Mouse (Mus musculus) forebrain, embryonic 11.5 days (tissue): Measurements from ENCODE around the gene Gnas. TPM values are rescaled to one million over a fixed set of nuclear protein-coding genes. Genes with fewer than 3 reads are reported as not detected.

Experiments
- ATAC-seq: fragments of 200-750 bp; cut with Nextera tagmentation; replicated peaks from 2 replicates; pipeline ENCODE4 v1.8.0; 2017; ENCODE audit warnings: moderate TSS enrichment; ENCODE audit not compliant: low FRiP score
- DNase-seq: peaks from one replicate; pipeline ENCODE4 v3.0.0-alpha.2; 2017; ENCODE audit warnings: low spot score
- H3K27ac ChIP-seq: fragments of 300-500 bp; sonication (generic); 2 replicates; pipeline ENCODE4 v1.5.1; 2014; ENCODE audit warnings: low read depth, low read length
- H3K27me3 ChIP-seq: fragments of 300-500 bp; sonication (generic); 2 replicates; pipeline ENCODE4 v1.6.1; 2014; ENCODE audit warnings: mild to moderate bottlenecking, low read length, mixed read lengths; ENCODE audit not compliant: control insufficient read depth, insufficient read depth
- H3K36me3 ChIP-seq: fragments of 300-500 bp; sonication (generic); 2 replicates; pipeline ENCODE4 v1.6.1; 2014; ENCODE audit warnings: mild to moderate bottlenecking, low read length, moderate library complexity, mixed read lengths; ENCODE audit not compliant: control insufficient read depth, insufficient read depth
- H3K4me1 ChIP-seq: fragments of 300-500 bp; sonication (generic); replicated peaks from 2 replicates; pipeline ENCODE4 v1.6.1; 2014; ENCODE audit warnings: low read length, mixed read lengths; ENCODE audit not compliant: control insufficient read depth, insufficient read depth
- H3K4me2 ChIP-seq: fragments of 300-500 bp; sonication (generic); 2 replicates; pipeline ENCODE4 v1.6.1; 2014; ENCODE audit warnings: low read depth, mild to moderate bottlenecking, low read length, moderate library complexity, mixed read lengths; ENCODE audit not compliant: severe bottlenecking
- H3K4me3 ChIP-seq: fragments of 300-500 bp; sonication (generic); 2 replicates; pipeline ENCODE4 v1.5.1; 2014; ENCODE audit warnings: low read depth, low read length
- H3K9ac ChIP-seq: fragments of 300-500 bp; sonication (generic); 2 replicates; pipeline ENCODE4 v1.6.1; 2014; ENCODE audit warnings: low read length
- H3K9me3 ChIP-seq: fragments of 300-500 bp; sonication (generic); 2 replicates; pipeline ENCODE4 v1.6.1; 2016; ENCODE audit warnings: low read length, mixed read lengths; ENCODE audit not compliant: control insufficient read depth
- WGBS: fragments of 180-500 bp; shearing (Covaris S2); extraction: QIAGEN DNeasy Blood & Tissue Kit; methylation state at CpG from one replicate; pipeline ENCODE4 v1.1.7; 2014; 5-methylcytosine and 5-hydroxymethylcytosine counted together
- polyA plus RNA-seq: library from polyadenylated mRNA; unstranded; fragments of >200 nt; fragmentation: Nextera tagmentation; extraction: Ambion mirVana; gene quantifications from 2 replicates; pipeline ENCODE4 v1.2.1, GENCODE M21; 2014

The Gnas gene
- polyA plus RNA-seq, 1 experiment from 2014 or later: 1,123 TPM

GRCm38 (mm10) chr2:174331282-174332030, 47.3 kb downstream of the Gnas start:
- WGBS: 24% methylated on average over 12 of the region's 12 CpGs
- peak overlapping the region; percentile 99 for H3K9ac ChIP-seq
- ATAC-seq (no peak), DNase-seq (no peak)
- peaks cover 12% of the 10 kb centered on the region; the same call in 1 of the 2 replicates for H3K4me1 ChIP-seq
- no peak overlapping the region for H3K27ac ChIP-seq
- H3K36me3 ChIP-seq: no peaks in the 10 kb centered on the region
- H3K4me3 ChIP-seq: peak overlapping the region; percentile 98
- H3K4me2 ChIP-seq: peak overlapping the region; percentile 55
- H3K9me3 ChIP-seq: no peaks in the 10 kb centered on the region
- no peaks in the 10 kb centered on the region; the same call in 1 of the 2 replicates for H3K27me3 ChIP-seq

GRCm38 (mm10) chr2:174333239-174333890, 49.2 kb downstream of the Gnas start:
- Histone ChIP-seq H3K36me3 (no peaks in the 10 kb centered on the region), H3K9ac (no peak overlapping the region), H3K4me1 (peaks cover 11% of the 10 kb centered on the region; the same call in 1 of the 2 replicates), H3K4me2 (no peak overlapping the region), H3K9me3 (no peaks in the 10 kb centered on the region), H3K27ac (no peak overlapping the region), H3K4me3 (no peak overlapping the region), H3K27me3 (no peaks in the 10 kb centered on the region)
- ATAC-seq (no peak), DNase-seq (peak; percentile 44)
- 70% methylated on average over 7 of the region's 7 CpGs for WGBS

- Histone ChIP-seq H3K4me3 (no peak overlapping the region), H3K4me1 (peaks cover 8% of the 10 kb centered on the region; the same call in 1 of the 2 replicates), H3K4me2 (no peak overlapping the region), H3K36me3 (no peaks in the 10 kb centered on the region), H3K9me3 (no peaks in the 10 kb centered on the region), H3K9ac (no peak overlapping the region), H3K27me3 (no peaks in the 10 kb centered on the region), H3K27ac (no peak overlapping the region)
- 85% methylated on average over 10 of the region's 10 CpGs for WGBS
- peak; percentile 48 for DNase-seq
- ATAC-seq: no peak
These were observed 50.3 kb downstream of the Gnas start for GRCm38 (mm10) chr2:174334415-174334814.

- no peak overlapping the region for H3K4me3 ChIP-seq
- H3K9me3 ChIP-seq: no peaks in the 10 kb centered on the region
- no peak overlapping the region for H3K27ac ChIP-seq
- 95% methylated on average over 13 of the region's 13 CpGs for WGBS
- DNase-seq: no peak
- no peak for ATAC-seq
- H3K9ac ChIP-seq: no peak overlapping the region
- H3K4me2 ChIP-seq: no peak overlapping the region
- no peaks in the 10 kb centered on the region for H3K27me3 ChIP-seq
- H3K36me3 ChIP-seq: no peaks in the 10 kb centered on the region
- H3K4me1 ChIP-seq: peaks cover 8% of the 10 kb centered on the region; the same call in 1 of the 2 replicates
These were observed 53.2 kb downstream of the Gnas start for GRCm38 (mm10) chr2:174337275-174337674.

GRCm38 (mm10) chr2:174339701-174340100, 55.6 kb downstream of the Gnas start:
- H3K4me3 ChIP-seq: no peak overlapping the region
- peaks cover 12% of the 10 kb centered on the region; the same call in 1 of the 2 replicates for H3K4me1 ChIP-seq
- no peaks in the 10 kb centered on the region for H3K27me3 ChIP-seq
- 100% methylated on average over 1 of the region's 1 CpGs for WGBS
- H3K9me3 ChIP-seq: no peaks in the 10 kb centered on the region
- no peak overlapping the region for H3K9ac ChIP-seq
- ATAC-seq (peak; percentile 34), DNase-seq (no peak)
- peaks cover 6% of the 10 kb centered on the region; the same call in 1 of the 2 replicates for H3K36me3 ChIP-seq
- H3K4me2 ChIP-seq: no peak overlapping the region
- no peak overlapping the region for H3K27ac ChIP-seq

- 93% methylated on average over 3 of the region's 3 CpGs for WGBS
- no peak for ATAC-seq
- peaks cover 11% of the 10 kb centered on the region for H3K36me3 ChIP-seq
These were observed 56.2 kb downstream of the Gnas start for GRCm38 (mm10) chr2:174340229-174340892.

GRCm38 (mm10) chr2:174340893-174341580, 56.9 kb downstream of the Gnas start:
- WGBS: 93% methylated on average over 4 of the region's 4 CpGs

More at GRCm38 (mm10) chr2:174340229-174340892, 56.2 kb downstream of the Gnas start:
- no peak for DNase-seq
- Histone ChIP-seq H3K4me3 (no peak overlapping the region), H3K9me3 (no peaks in the 10 kb centered on the region), H3K9ac (no peak overlapping the region), H3K4me2 (no peak overlapping the region), H3K27ac (no peak overlapping the region), H3K27me3 (no peaks in the 10 kb centered on the region), H3K4me1 (peaks cover 12% of the 10 kb centered on the region; the same call in 1 of the 2 replicates)

More at GRCm38 (mm10) chr2:174340893-174341580, 56.9 kb downstream of the Gnas start:
- Histone ChIP-seq H3K36me3 (peaks cover 18% of the 10 kb centered on the region), H3K9ac (no peak overlapping the region), H3K27ac (no peak overlapping the region), H3K4me2 (no peak overlapping the region), H3K27me3 (no peaks in the 10 kb centered on the region), H3K4me1 (peaks cover 12% of the 10 kb centered on the region; the same call in 1 of the 2 replicates), H3K4me3 (no peak overlapping the region), H3K9me3 (no peaks in the 10 kb centered on the region; the same call in 1 of the 2 replicates)
- ATAC-seq (no peak), DNase-seq (no peak)
